Mouse (Mus musculus) spleen, embryonic (tissue): ENCODE data around the gene Ctbp2.

Experiments
- CTCF ChIA-PET: fragments of 350-600 bp; sonication (Branson Sonifier 250); formaldehyde crosslinking; loops from one replicate; lab custom pipeline; 2022; lab: Charles Lee

Ctbp2 gene

GRCm38 (mm10) chr7:133121080-133121607 lies 3.0 kb downstream of the Ctbp2 start:
- CTCF ChIA-PET: no interaction called here

- CTCF ChIA-PET: no interaction called here
Observed at GRCm38 (mm10) chr7:133120221-133120751, 3.9 kb downstream of the Ctbp2 start.

GRCm38 (mm10) chr7:133117815-133118214 lies 6.3 kb downstream of the Ctbp2 start:
- CTCF ChIA-PET: no interaction called here

GRCm38 (mm10) chr7:133116542-133116941 lies 7.6 kb downstream of the Ctbp2 start:
- CTCF ChIA-PET: no interaction called here

- CTCF ChIA-PET: no interaction called here
Observed at GRCm38 (mm10) chr7:133115886-133116285, 8.3 kb downstream of the Ctbp2 start.

GRCm38 (mm10) chr7:133114847-133115470 lies 9.2 kb downstream of the Ctbp2 start:
- CTCF ChIA-PET: no interaction called here

GRCm38 (mm10) chr7:133113185-133113895 lies 10.8 kb downstream of the Ctbp2 start:
- CTCF ChIA-PET: interaction anchor here (0.7 kb wide), 1 partner anchor 56 kb away, joined by 5 read pairs; no protein-coding TSS in a partner anchor

- CTCF ChIA-PET: interaction anchor here (0.6 kb wide), 1 partner anchor 309 kb away, joined by 4 read pairs; no protein-coding TSS in a partner anchor
Observed at GRCm38 (mm10) chr7:133112351-133112831, 11.8 kb downstream of the Ctbp2 start.

GRCm38 (mm10) chr7:133109442-133109841 lies 14.7 kb downstream of the Ctbp2 start:
- CTCF ChIA-PET: no interaction called here

- CTCF ChIA-PET: no interaction called here
Observed at GRCm38 (mm10) chr7:133108695-133109094, 15.5 kb downstream of the Ctbp2 start.

GRCm38 (mm10) chr7:133102578-133102977 lies 21.6 kb downstream of the Ctbp2 start:
- CTCF ChIA-PET: no interaction called here

GRCm38 (mm10) chr7:133101070-133101469 lies 23.1 kb downstream of the Ctbp2 start:
- CTCF ChIA-PET: no interaction called here

- CTCF ChIA-PET: no interaction called here
Observed at GRCm38 (mm10) chr7:133100178-133100577, 24.0 kb downstream of the Ctbp2 start.

- CTCF ChIA-PET: interaction anchor here (0.6 kb wide), 1 partner anchor 1217 kb away, joined by 3 read pairs; no protein-coding TSS in a partner anchor
Observed at GRCm38 (mm10) chr7:133099266-133099665, 24.9 kb downstream of the Ctbp2 start.

- CTCF ChIA-PET: interaction anchor here (0.6 kb wide), 1 partner anchor 1216 kb away, joined by 3 read pairs; no protein-coding TSS in a partner anchor
Observed at GRCm38 (mm10) chr7:133098118-133098793, 25.9 kb downstream of the Ctbp2 start.

GRCm38 (mm10) chr7:133095610-133096009 lies 28.5 kb downstream of the Ctbp2 start:
- CTCF ChIA-PET: interaction anchor here (0.6 kb wide), 1 partner anchor 398 kb away, joined by 3 read pairs; no protein-coding TSS in a partner anchor

- CTCF ChIA-PET: interaction anchor here (0.6 kb wide), 1 partner anchor 399 kb away, joined by 3 read pairs; no protein-coding TSS in a partner anchor
Observed at GRCm38 (mm10) chr7:133094711-133095495, 29.3 kb downstream of the Ctbp2 start.

- CTCF ChIA-PET: no interaction called here
Observed at GRCm38 (mm10) chr7:133094161-133094560, 30.0 kb downstream of the Ctbp2 start.

- CTCF ChIA-PET: no interaction called here
Observed at GRCm38 (mm10) chr7:133093731-133094130, 30.4 kb downstream of the Ctbp2 start.

- CTCF ChIA-PET: no interaction called here
Observed at GRCm38 (mm10) chr7:133090641-133091040, 33.5 kb downstream of the Ctbp2 start.
